Mouse (Mus musculus) ES-Bruce4 (cell line): Measurements from ENCODE around the gene Slc6a18.

Experiments
- CTCF ChIP-seq: IDR thresholded peaks from one replicate; pipeline ENCODE4 v1.8.1; 2011; ENCODE audit warnings: low read depth, low read length
- EP300 ChIP-seq: IDR thresholded peaks from 2 replicates; pipeline ENCODE4 v1.6.1; 2011; ENCODE audit warnings: low read depth, low read length; ENCODE audit not compliant: insufficient read depth
- POLR2A ChIP-seq: IDR thresholded peaks from one replicate; pipeline ENCODE4 v1.8.1; 2011; ENCODE audit warnings: low read length; ENCODE audit not compliant: insufficient read depth

- TF ChIP-seq CTCF (peak; percentile 30), POLR2A (no peak), EP300 (no peak)
These were observed 36.2 kb upstream of the Slc6a18 start for GRCm38 (mm10) chr13:73714020-73714419.
